Comparison of ENCODE assay signal across 13 mouse cellular contexts in genomic region chr4:35125299-35125777, GRCm38 (mm10). TPM values are rescaled to one million over a fixed set of nuclear protein-coding genes. Genes with fewer than 3 reads are reported as not detected.
DNase-seq lines count a peak whose midpoint lies in the region; ATAC-seq and TF ChIP-seq lines count a peak whose summit lies in the region.
"Had no signal": no experiment of that assay in that cellular context is flagged by ENCODE, and none has a peak within 500 bp of the region (broad histone marks: within the 10 kb centered on the region; RNA-seq: fewer than 3 reads in every experiment).

No protein-coding gene starts in this region.

- no peak overlapping the region for H3K9ac ChIP-seq in hindbrain, postnatal 0 days (replicated peaks; ENCODE audit: low read length)
- H3K9ac ChIP-seq: embryonic facial prominence, embryonic 15.5 days had no signal

- H3K36me3 ChIP-seq in hindbrain, postnatal 0 days (ENCODE audit: insufficient read depth, low read length): no peaks in the 10 kb centered on the region
- H3K36me3 ChIP-seq: embryonic facial prominence, embryonic 15.5 days had no signal

- no peaks in the 10 kb centered on the region for H3K27me3 ChIP-seq in hindbrain, postnatal 0 days (ENCODE audit: insufficient read depth, low read length)

- DNase-seq in cerebellum, postnatal 14 days: peak; percentile 15 to 23
- no peak for DNase-seq in cerebellum, adult 11 months
- peak; percentile 22 for DNase-seq in embryo, embryonic 11.5 days (ENCODE audit: low read depth, low spot score)
- peak; percentile 48 for DNase-seq in hindbrain, postnatal 0 days (ENCODE audit: low spot score)
- peak; percentile 57 for DNase-seq in neural tube, embryonic 10.5 days (ENCODE audit: extremely low spot score, low spot score)
- no peak for DNase-seq in urinary bladder, postnatal 25 days (ENCODE audit: low spot score)
- DNase-seq in gastrocnemius, postnatal 10 days: no peak
- DNase-seq in adrenal gland, adult 8-10 months: no peak

- H3K4me2 ChIP-seq in hindbrain, postnatal 0 days (ENCODE audit: low read depth, low read length): peak overlapping the region; percentile 21; the same call in 1 of the 2 replicates
- H3K4me2 ChIP-seq: embryonic facial prominence, embryonic 15.5 days had no signal

- no peaks in the 10 kb centered on the region for H3K9me3 ChIP-seq in hindbrain, postnatal 0 days (ENCODE audit: low read length)
- H3K9me3 ChIP-seq: embryonic facial prominence, embryonic 15.5 days had no signal

- H3K4me1 ChIP-seq in hindbrain, postnatal 0 days (ENCODE audit: insufficient read depth, low read length): no peaks in the 10 kb centered on the region

- peak; percentile 78 for ATAC-seq in hindbrain, postnatal 0 days
- ATAC-seq: activated CD4-positive, CD25-positive, alpha-beta regulatory T cell, adult 4 months had no signal

- no peak for TF ChIP-seq CTCF in hindbrain, postnatal 0 days (IDR thresholded peaks at IDR 0.05; ENCODE audit: low read depth)

- H3K27ac ChIP-seq in hindbrain, postnatal 0 days: peak overlapping the region; percentile 38; the same call in 1 of the 2 replicates
- H3K27ac ChIP-seq: embryonic facial prominence, embryonic 15.5 days had no signal

- no peak overlapping the region for H3K4me3 ChIP-seq in hindbrain, postnatal 0 days (ENCODE audit: low read length)
- H3K4me3 ChIP-seq: embryonic facial prominence, embryonic 15.5 days had no signal

- 6% methylated on average over 6 of the region's 6 CpGs for WGBS in hindbrain, postnatal 0 days

RNA-seq across cellular contexts. Expression of gene Ifnk, which starts 26.5 kb away (rescaled TPM):
- total RNA-seq in hindbrain, postnatal 0 days (2014; rRNA removed): not detected in 2 replicates
- polyA plus RNA-seq in hindbrain, postnatal 0 days (2015; fragmentation: Nextera tagmentation; extraction: Ambion mirVana): not detected in 2 replicates
- total RNA-seq in gastrocnemius, postnatal 10 days (2021): not detected
- under 1 TPM in 1 of 4 experiments, not detected in 3; 0.38 TPM for total RNA-seq in adrenal gland, adult 8-10 months (2022)
- total RNA-seq: hematopoietic stem cell, adult 5-6 weeks had no signal
- polyA plus RNA-seq: activated CD4-positive, CD25-positive, alpha-beta regulatory T cell, adult 4 months; embryonic facial prominence, embryonic 15.5 days; lung, embryonic 16.5 days; small intestine, adult 2 months had no signal

RNA-seq across cellular contexts. Expression of gene Mob3b, which starts 31.9 kb away (rescaled TPM):
- 2.3 and 2.9 TPM in 2 replicates for total RNA-seq in hindbrain, postnatal 0 days (2014; rRNA removed)
- polyA plus RNA-seq in hindbrain, postnatal 0 days (2015; fragmentation: Nextera tagmentation; extraction: Ambion mirVana): 3.1 and 3.2 TPM in 2 replicates
- total RNA-seq in gastrocnemius, postnatal 10 days (2021): 1 to 10 TPM; 2.8 to 3.9 TPM
- 10 to 100 TPM; 28.5 to 53.9 (median 39.7) TPM for total RNA-seq in adrenal gland, adult 8-10 months (2022)

Comparison
In these comparisons a context has a peak if more than half of its experiments do, and no peak if none do; other contexts are left out.
1. DNase-seq: peak in cerebellum, postnatal 14 days (2 of 2), embryo, embryonic 11.5 days (single experiment), hindbrain, postnatal 0 days (single experiment) and neural tube, embryonic 10.5 days (single experiment); none in cerebellum, adult 11 months (single experiment), urinary bladder, postnatal 25 days (single experiment), gastrocnemius, postnatal 10 days (single experiment) and adrenal gland, adult 8-10 months (single experiment).